Mouse (Mus musculus) E14TG2a.4 (cell line): ENCODE data around the gene Zmpste24.

Source experiments
- CTCF ChIP-seq: conservative IDR thresholded peaks from 2 replicates; pipeline ENCODE4 v1.5.1; 2014; ENCODE audit warnings: low read length
- NANOG ChIP-seq: IDR thresholded peaks from 2 replicates; pipeline ENCODE4 v1.6.1; 2014; ENCODE audit warnings: borderline replicate concordance, low read length, mixed read lengths

- TF ChIP-seq CTCF (no peak), NANOG (no peak)
Observed at GRCm38 (mm10) chr4:121051863-121052262, 46.2 kb downstream of the Zmpste24 start.
